Mouse (Mus musculus): ENCODE measurements around the gene Gpr31b. TPM values are rescaled to one million over a fixed set of nuclear protein-coding genes. Genes with fewer than 3 reads are reported as not detected.

Gene Gpr31b
- polyA plus RNA-seq, 1 experiment, result 0.73 TPM

Other genes starting within 250 kb of the Gpr31b start
- not detected in 2 replicates for gene Mas1, start 184.2 kb downstream of the Gpr31b start, polyA plus RNA-seq (2012; rRNA removed)
- 0.05 TPM in 1 of 2 replicates, not detected in the other for gene Mrgprh, start 176.3 kb downstream of the Gpr31b start, polyA plus RNA-seq (2012; rRNA removed)
- 0.79 and 1.1 TPM in 2 replicates for gene Pnldc1, start 142.1 kb downstream of the Gpr31b start, polyA plus RNA-seq (2012; rRNA removed)
- gene Tcp1, start 136.6 kb downstream of the Gpr31b start, polyA plus RNA-seq (2012; rRNA removed), result 56.8 and 58.7 TPM in 2 replicates
- gene Mrpl18, start 136.0 kb downstream of the Gpr31b start, polyA plus RNA-seq (2012; rRNA removed), result 35.1 and 38.9 TPM in 2 replicates
- 0.10 and 0.19 TPM in 2 replicates for gene Acat3, start 111.7 kb downstream of the Gpr31b start, polyA plus RNA-seq (2012; rRNA removed)
- 17.0 and 20.3 TPM in 2 replicates for gene Acat2, start 91.5 kb downstream of the Gpr31b start, polyA plus RNA-seq (2012; rRNA removed)
- 18.0 and 20.8 TPM in 2 replicates for gene Wtap, start 58.1 kb downstream of the Gpr31b start, polyA plus RNA-seq (2012; rRNA removed)
- 156 and 214 TPM in 2 replicates for gene Sod2, start 45.5 kb downstream of the Gpr31b start, polyA plus RNA-seq (2012; rRNA removed)
- gene Tcp10b, start 8.8 kb upstream of the Gpr31b start, polyA plus RNA-seq (2012; rRNA removed), result not detected in 2 replicates
- 2.0 and 6.7 TPM in 2 replicates for gene Unc93a, start 79.5 kb upstream of the Gpr31b start, polyA plus RNA-seq (2012; rRNA removed)
- not detected in 2 replicates for gene Smok2a, start 168.9 kb upstream of the Gpr31b start, polyA plus RNA-seq (2012; rRNA removed)
- gene Smok2b, start 178.0 kb upstream of the Gpr31b start, polyA plus RNA-seq (2012; rRNA removed), result not detected in 2 replicates

All from large intestine, adult 2 months (tissue).